Mouse (Mus musculus): Measurements from ENCODE around the gene Endov.

GRCm38 (mm10) chr11:119545741-119546495 is 54.8 kb downstream of the Endov start:
- TF ChIP-seq ETS1 (conservative IDR thresholded peaks at IDR 0.05; ENCODE audit: low read depth, low read length) (no peak), MEF2A (IDR thresholded peaks at IDR 0.05; ENCODE audit: borderline replicate concordance, low read depth, low read length) (no peak)
